Mouse (Mus musculus): ENCODE data around the gene Btbd35f14. TPM values are rescaled to one million over a fixed set of nuclear protein-coding genes. Genes with fewer than 3 reads are reported as not detected.
"Not testable (repeated sequence)": the region's sequence is repeated elsewhere in the genome, so short reads cannot be mapped to it uniquely, and the experiment has no call there.

The Btbd35f14 gene
- polyA plus RNA-seq (2016; fragmentation: Nextera tagmentation; extraction: Ambion mirVana): not detected in 2 replicates

GRCm38 (mm10) chrX:33702249-33702648 is at the start of gene Btbd35f14:
Gene Btbd35f14 (minus strand): TSS chrX:33702349.
- H3K9ac ChIP-seq; H3K36me3 ChIP-seq; H3K4me1 ChIP-seq; H3K4me3 ChIP-seq; ATAC-seq; H3K27me3 ChIP-seq (replicated peaks); H3K4me2 ChIP-seq; H3K9me3 ChIP-seq (replicated peaks); H3K27ac ChIP-seq: not testable (repeated sequence)
- no CpG with 5 or more reads among the region's 3 CpGs for WGBS (ENCODE audit: insufficient replicate concordance)

GRCm38 (mm10) chrX:33656872-33657271 is 45.3 kb downstream of the Btbd35f14 start, which contains the start of gene Btbd35f13:
Gene Btbd35f13 (plus strand): TSS chrX:33657172.
- not testable (repeated sequence) for H3K27me3 ChIP-seq (replicated peaks); H3K4me3 ChIP-seq; H3K27ac ChIP-seq; H3K36me3 ChIP-seq; H3K9me3 ChIP-seq (replicated peaks); H3K4me1 ChIP-seq; ATAC-seq; H3K9ac ChIP-seq; H3K4me2 ChIP-seq
- 54% methylated on average over 2 of the region's 3 CpGs for WGBS (ENCODE audit: insufficient replicate concordance)

Other genes with a start within 250 kb of the Btbd35f14 start
- not detected in 2 replicates for gene Btbd35f15, start 125.0 kb downstream of the Btbd35f14 start, polyA plus RNA-seq (2016; fragmentation: Nextera tagmentation; extraction: Ambion mirVana)
- not detected in 2 replicates for gene Btbd35f13, start 45.2 kb downstream of the Btbd35f14 start, polyA plus RNA-seq (2016; fragmentation: Nextera tagmentation; extraction: Ambion mirVana)

All from liver, embryonic 12.5 days (tissue).